Mouse (Mus musculus) layer of hippocampus, adult 11-12 months (tissue): ENCODE results near the gene Dip2c.

Experiments
- DNase-seq: peaks from one replicate; pipeline ENCODE4 v3.0.0; 2022; ENCODE audit warnings: low spot score

The Dip2c gene

DNA sequence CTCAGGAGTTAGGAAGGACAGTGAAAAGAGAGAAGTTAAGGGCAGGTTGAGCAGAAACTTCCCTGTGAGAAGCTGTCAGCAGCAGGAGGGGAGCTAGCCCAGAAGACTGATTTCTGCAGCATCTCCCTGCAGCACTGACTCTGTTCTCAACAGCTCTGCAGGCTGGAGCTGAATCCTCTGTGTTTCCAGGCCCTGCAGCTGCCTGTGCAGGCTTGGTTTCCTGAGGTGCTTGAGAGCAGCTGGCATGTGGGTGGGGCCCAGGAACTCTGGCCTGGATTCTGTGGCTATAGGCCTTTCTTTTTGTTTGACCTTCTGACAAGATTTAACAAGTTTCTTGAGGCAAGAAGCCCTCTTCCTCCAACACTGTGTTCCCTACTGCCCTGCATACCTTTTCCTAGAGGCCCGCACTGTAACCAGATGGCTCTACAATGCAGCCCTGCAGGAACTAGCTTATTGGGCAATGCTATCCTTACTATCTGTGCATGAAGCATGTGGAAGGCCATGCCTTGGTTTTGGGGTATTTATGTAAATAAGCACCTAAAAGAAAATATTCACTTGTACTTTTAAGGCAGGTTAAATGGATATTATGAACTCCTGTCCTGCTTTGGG, 53.1 kb downstream of the Dip2c start:
- no peak for DNase-seq

DNA sequence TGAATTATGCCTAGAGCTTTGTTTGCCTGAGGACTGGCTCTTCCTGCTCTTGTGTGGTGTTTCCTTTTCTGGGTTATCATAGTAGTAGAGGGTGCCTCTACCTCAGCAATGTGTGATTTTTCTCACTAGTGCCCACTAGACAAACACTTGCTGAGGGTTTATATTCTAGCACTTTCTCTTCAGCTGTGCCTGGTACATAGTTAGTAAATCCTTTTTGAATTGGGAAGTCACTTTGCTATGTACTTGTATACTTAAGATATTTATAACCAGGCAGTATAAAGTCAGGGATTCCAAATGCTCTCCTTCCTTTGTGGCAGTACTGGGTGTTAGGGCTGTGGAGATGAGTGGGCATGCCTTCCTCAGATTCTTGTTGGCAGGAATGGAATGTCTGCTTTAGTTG, 56.9 kb downstream of the Dip2c start:
- no peak for DNase-seq

DNA sequence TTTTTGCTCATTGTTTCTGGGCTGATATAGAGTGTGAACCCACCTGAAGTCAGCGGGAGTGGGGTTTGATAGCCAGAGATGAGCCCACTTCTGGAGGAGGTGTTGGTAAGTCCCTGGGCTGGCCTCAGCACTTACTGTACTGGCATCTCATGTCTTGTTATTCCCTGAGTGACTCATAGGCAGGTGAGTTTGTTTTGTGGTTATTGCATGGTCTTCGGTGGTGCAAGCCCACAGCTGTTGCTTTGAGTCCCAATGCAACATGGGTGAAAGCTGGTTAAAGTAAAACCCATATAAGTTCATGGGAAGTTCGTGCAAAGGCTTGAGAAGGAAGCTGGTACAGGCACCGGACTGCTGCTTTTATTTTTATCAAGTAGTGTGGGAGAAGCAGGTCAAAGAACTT, 64.0 kb downstream of the Dip2c start:
- DNase-seq = no peak

- DNase-seq = no peak
Measured at GRCm38 (mm10) chr13:9342696-9343095, 66.4 kb downstream of the Dip2c start.

DNA sequence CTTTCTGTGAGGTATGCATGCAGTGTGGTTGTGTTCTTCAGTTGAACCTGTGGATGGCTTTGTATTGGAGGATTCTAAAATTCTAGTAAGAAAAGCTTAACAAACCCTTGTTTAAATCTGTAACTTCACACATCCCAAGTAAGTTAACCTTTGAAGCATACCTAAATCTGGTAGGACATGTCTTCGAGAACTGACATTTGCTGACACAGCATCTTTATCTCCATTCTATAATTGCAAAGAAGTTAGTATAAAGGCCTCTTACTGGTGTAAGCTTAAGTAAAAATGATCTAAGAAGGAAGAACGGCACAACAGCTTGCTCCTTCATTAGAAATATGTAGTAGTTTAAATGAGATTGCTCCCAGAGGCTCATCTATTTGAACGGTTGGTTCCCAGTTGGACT, 71.1 kb downstream of the Dip2c start:
- DNase-seq = no peak

- DNase-seq = peak; percentile 41
Measured at GRCm38 (mm10) chr13:9350670-9351069, 74.3 kb downstream of the Dip2c start.

DNA sequence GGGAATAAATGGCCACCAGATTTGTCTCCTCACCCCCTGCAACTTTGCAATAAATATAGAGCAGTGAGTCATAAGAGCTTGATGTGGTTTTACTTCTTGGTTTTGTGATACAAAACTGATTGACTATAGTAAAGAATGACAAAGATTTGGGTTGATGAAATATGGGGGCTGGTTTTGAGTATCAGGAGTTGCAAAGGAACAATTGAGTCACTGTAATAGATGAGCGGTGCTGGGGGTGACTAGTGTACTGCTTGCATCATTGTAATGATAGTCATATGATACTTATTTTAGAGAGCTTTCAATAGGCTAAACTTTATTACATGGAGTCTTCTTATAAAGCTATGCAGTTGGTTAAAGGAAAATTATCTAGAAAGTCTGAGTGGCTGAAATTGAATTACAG, 77.6 kb downstream of the Dip2c start:
- no peak for DNase-seq

- DNase-seq = no peak
Measured at GRCm38 (mm10) chr13:9355331-9355730, 79.0 kb downstream of the Dip2c start.

DNA sequence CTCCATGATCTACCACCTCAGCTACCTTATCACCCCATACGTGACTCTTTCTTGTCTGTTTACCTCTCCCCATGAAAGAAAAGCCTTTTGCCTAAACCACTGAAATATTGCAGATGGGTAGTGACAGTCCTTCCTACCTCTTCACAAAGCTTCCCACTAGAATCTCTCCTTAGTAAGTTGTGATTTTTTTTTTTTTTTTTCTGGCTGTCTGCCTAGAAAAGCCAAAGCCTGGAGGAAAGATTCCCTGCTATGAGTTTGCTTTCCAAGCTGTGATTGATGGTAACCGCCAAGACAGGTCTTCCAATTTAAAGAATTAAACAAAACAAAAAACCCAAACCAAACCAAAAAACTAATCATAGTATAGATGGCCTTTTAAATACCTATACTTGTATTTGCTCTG, 85.1 kb downstream of the Dip2c start:
- DNase-seq = no peak

GRCm38 (mm10) chr13:9371387-9371786, 95.1 kb downstream of the Dip2c start:
- no peak for DNase-seq

GRCm38 (mm10) chr13:9377130-9377529, 100.8 kb downstream of the Dip2c start:
- no peak for DNase-seq

DNA sequence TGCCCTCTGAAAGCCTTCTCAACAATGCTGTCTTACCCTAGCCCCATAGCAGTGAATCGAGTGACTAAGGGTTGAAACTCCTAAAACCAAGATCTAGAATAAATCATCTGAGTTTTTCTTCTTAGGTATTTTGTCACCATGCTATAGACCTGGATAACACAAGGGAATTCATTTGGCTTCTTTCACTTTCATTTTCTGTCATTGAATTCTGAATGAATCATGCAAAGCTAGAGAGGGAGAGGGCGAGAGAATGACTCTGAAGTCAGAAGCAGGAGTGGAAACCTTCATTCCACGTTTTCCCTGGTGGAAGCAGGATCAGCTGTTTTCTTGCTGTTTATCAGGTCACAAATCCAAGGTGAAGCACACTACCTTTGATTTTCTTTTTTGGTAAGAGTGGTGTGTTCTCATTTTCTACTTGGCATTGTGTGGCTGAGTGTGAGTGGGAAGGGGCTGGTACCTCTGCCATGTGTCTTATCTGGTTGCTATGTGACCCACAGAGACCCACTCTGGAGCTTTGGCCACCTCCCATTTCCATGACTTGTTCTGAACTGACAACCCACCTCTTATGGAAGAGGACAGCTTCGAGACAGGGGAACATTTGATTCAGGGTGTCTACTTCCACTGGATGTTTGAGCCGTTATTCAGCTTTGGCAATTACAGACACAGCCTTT, 104.5 kb downstream of the Dip2c start:
- DNase-seq = no peak

- DNase-seq = no peak
Measured at GRCm38 (mm10) chr13:9388017-9388416, 111.7 kb downstream of the Dip2c start.

DNA sequence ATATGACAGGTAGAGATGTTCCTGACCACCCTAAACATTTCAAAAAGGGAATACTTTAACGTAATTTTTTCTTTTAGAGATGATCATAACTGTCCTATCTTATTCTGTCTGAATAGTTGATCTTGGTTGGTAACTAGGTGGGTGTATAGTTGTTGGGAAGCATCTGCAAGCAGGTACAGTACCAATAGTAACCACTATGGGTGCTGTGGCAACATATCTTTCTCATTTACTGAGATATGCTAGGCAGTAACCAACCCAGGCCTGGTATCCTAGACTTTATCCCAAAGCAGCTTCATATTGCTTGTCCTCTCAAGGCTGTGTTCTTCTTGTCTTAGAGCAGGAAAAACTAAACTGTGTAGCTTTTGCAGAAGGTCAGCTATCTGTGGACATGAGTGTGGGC, 113.0 kb downstream of the Dip2c start:
- DNase-seq = no peak

DNA sequence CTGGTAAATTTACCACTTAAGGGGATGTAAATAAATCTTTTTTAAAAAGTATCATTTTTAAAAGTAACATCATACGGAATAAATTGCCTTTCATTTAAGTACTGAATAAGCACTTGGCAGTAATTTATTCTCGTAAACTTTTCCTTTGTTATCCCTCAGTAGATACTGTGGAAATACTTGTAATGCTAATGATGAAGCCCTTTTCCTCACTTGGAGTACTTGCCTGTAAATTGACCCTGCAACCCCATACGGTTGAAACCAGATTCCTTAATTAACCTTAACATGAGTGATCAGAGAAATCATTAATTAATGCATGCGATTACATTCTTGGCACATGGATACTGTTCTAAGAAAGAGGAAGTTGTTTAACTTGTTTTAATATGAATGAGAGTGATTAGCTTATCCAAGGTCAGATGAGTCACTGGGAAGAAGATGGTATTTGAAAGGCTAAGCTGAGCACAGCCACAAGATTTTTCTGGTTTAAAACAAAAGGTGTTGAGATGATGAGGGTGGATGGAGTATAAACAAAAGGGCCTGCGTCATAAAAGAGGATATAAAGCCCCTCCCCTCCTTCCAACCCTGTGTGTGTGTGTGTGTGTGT, 114.0 kb downstream of the Dip2c start:
- no peak for DNase-seq

- DNase-seq = no peak
Measured at GRCm38 (mm10) chr13:9393470-9393869, 117.1 kb downstream of the Dip2c start.

DNA sequence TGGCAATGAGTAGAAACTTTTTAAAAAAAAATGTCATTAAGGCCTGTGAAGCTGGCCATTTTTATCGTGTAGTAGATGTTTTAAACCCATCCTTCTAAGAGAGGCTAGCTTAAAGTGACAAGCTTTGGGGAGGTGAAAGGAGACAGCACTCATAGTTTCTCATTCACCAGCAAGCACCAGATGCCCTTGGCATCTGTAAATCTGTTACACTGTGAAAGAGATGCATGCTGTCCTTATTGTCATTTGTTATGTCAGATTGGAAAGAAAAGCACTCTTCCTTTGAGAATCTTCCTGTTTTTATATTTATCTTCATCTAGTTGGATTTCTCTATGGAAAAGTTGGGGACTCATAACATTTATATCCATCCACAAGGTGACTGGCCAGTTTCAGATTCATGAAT, 119.0 kb downstream of the Dip2c start:
- peak; percentile 23 for DNase-seq

- no peak for DNase-seq
Measured at GRCm38 (mm10) chr13:9398846-9399245, 122.5 kb downstream of the Dip2c start.

DNA sequence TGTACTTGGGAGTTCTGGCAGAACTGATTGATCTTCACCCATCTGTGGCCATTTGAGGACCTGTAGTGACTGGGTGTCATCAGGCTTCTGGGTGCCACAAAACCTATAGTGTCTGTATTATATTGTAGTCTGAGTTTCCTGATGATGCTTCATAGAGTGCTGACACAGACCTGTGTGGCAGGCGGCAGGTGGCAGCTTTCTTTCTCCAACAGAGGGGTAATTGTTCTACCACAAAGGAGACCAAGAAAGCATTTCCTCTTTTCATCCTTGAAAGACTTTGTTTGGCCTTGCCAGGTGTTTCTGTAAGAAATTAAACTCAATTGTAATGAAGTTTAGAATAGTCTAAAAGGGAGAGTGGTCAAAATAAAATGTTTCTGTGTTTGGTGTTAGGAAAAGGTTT, 129.1 kb downstream of the Dip2c start:
- DNase-seq = no peak

GRCm38 (mm10) chr13:9408983-9409382, 132.7 kb downstream of the Dip2c start:
- DNase-seq = no peak

GRCm38 (mm10) chr13:9418441-9418840, 142.1 kb downstream of the Dip2c start:
- DNase-seq = peak; percentile 42

- no peak for DNase-seq
Measured at GRCm38 (mm10) chr13:9419213-9419612, 142.9 kb downstream of the Dip2c start.

- DNase-seq = no peak
Measured at GRCm38 (mm10) chr13:9421949-9422348, 145.6 kb downstream of the Dip2c start.

- DNase-seq = no peak
Measured at GRCm38 (mm10) chr13:9422876-9423275, 146.5 kb downstream of the Dip2c start.
